Mouse (Mus musculus): ENCODE measurements at regions not wholly inside any gene's neighbourhood (a gene's known extent, or its start where the extent isn't known, plus 50 kb on each side); places are given as distances from the start of the nearest gene placed in this dataset.
"Not testable (repeated sequence)": the region's sequence is repeated elsewhere in the genome, so short reads cannot be mapped to it uniquely, and the experiment has no call there.

DNA sequence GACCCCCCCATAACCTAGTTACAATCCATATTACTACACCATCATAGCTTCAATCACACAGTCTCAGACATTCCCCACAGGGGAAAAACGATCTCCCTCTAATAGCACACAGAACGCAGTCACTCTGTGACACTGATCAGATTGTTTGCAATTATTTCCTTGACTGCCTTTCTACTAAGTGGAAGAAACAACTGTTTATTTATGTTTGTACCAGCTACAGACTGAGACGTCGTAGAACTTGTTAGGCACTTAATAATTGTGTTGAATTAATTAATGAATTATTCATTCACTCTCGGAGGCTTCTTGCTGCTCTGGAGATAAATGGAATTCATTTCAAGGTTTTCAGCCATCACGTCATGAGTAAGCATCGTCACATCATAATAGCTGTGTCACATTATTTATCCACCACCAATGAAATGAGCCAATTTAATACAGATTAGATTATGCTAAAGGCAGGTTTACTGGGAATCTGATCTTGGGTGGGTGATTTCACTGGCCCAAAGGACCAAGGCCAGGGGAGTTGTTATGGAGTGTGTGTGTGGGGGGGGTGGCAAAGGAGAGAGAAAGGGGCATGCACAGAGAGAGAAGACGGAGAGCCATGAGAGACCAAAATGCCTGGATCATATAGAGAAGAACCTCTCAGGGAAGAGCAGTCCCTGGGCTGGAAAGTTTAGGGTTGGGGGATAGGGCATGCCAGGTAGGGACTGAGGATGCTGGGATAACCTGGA lies 355.7 kb upstream of the Zwint start:
- Histone ChIP-seq H3K9ac (ENCODE audit: low read depth, low read length, severe bottlenecking) (no peak overlapping the region), H3K9me3 (ENCODE audit: control insufficient read depth, low read length) (no peaks in the 10 kb centered on the region), H3K4me1 (ENCODE audit: control insufficient read depth, insufficient read depth, low read length) (peaks cover 9% of the 10 kb centered on the region; the same call in 1 of the 2 replicates), H3K27ac (replicated peaks; ENCODE audit: low read depth, low read length) (no peak overlapping the region), H3K4me2 (replicated peaks; ENCODE audit: low read depth, low read length, severe bottlenecking) (no peak overlapping the region), H3K4me3 (replicated peaks; ENCODE audit: low read length) (no peak overlapping the region), H3K27me3 (ENCODE audit: control insufficient read depth, insufficient read depth, low read length) (no peaks in the 10 kb centered on the region), H3K36me3 (ENCODE audit: control insufficient read depth, insufficient read depth, low read length) (no peaks in the 10 kb centered on the region)
- WGBS: 75% methylated on average over 8 of the region's 8 CpGs
- TF ChIP-seq POLR2A (IDR thresholded peaks at IDR 0.05; ENCODE audit: borderline replicate concordance, extremely low read depth, insufficient read depth, insufficient read length): no peak
- ATAC-seq (ENCODE audit: low FRiP score, low read depth): no peak
- DNase-seq (ENCODE audit: low spot score): no peak

DNA sequence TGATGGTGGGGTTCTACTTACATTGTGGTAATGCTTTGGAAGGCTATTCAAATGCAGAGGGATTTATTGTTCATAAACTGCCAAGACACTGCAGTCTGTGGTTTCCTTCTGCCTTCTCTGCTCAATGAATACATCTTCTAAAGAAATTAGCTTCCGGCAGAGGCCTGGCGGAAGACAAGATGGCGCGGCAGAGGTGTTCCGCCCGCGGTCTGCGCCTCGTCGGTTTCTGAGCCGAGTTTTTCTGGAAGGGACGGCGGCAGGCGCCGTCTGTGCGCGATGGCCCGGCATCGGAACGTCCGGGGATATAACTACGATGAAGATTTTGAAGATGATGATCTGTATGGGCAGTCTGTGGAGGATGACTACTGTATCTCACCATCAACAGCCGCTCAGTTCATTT lies 345.6 kb upstream of the Zwint start:
- 93% methylated on average over 22 of the region's 23 CpGs for WGBS
- H3K27me3 ChIP-seq (ENCODE audit: control insufficient read depth, insufficient read depth, low read length); ATAC-seq (ENCODE audit: low FRiP score, low read depth); H3K4me1 ChIP-seq (ENCODE audit: control insufficient read depth, insufficient read depth, low read length); H3K4me2 ChIP-seq (replicated peaks; ENCODE audit: low read depth, low read length, severe bottlenecking); H3K9me3 ChIP-seq (ENCODE audit: control insufficient read depth, low read length); H3K27ac ChIP-seq (replicated peaks; ENCODE audit: low read depth, low read length); H3K4me3 ChIP-seq (replicated peaks; ENCODE audit: low read length); DNase-seq (ENCODE audit: low spot score); H3K36me3 ChIP-seq (ENCODE audit: control insufficient read depth, insufficient read depth, low read length); H3K9ac ChIP-seq (ENCODE audit: low read depth, low read length, severe bottlenecking): not testable (repeated sequence)

DNA sequence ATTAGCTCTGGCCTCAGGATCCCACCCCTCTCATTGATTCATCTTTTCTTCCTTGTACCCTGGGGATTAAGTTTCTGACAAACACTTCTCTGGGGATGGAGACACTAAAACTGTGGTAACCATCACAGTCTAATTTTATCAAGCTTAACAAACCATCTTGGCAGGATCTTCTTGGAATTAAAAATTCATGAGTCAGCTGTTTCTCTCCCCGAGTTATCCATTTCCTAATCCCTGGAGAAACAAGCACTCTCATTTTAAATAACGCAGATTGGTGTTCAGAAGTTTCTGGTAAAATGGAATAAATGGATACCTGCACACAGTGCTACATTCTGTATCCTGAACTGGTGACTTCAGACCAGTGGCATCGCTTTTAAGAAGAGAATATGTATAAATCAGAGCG lies 336.3 kb upstream of the Zwint start:
- ATAC-seq (ENCODE audit: low FRiP score, low read depth): no peak
- H3K4me1 ChIP-seq (ENCODE audit: control insufficient read depth, insufficient read depth, low read length): no peaks in the 10 kb centered on the region
- WGBS: 88% methylated on average over 4 of the region's 4 CpGs
- TF ChIP-seq POLR2A (IDR thresholded peaks at IDR 0.05; ENCODE audit: borderline replicate concordance, extremely low read depth, insufficient read depth, insufficient read length): no peak
- no peak overlapping the region for H3K27ac ChIP-seq (replicated peaks; ENCODE audit: low read depth, low read length)
- no peak overlapping the region for H3K9ac ChIP-seq (ENCODE audit: low read depth, low read length, severe bottlenecking)
- H3K9me3 ChIP-seq (ENCODE audit: control insufficient read depth, low read length): no peaks in the 10 kb centered on the region
- H3K27me3 ChIP-seq (ENCODE audit: control insufficient read depth, insufficient read depth, low read length): no peaks in the 10 kb centered on the region
- DNase-seq (ENCODE audit: low spot score): no peak
- no peak overlapping the region for H3K4me2 ChIP-seq (replicated peaks; ENCODE audit: low read depth, low read length, severe bottlenecking)
- no peaks in the 10 kb centered on the region for H3K36me3 ChIP-seq (ENCODE audit: control insufficient read depth, insufficient read depth, low read length)
- H3K4me3 ChIP-seq (replicated peaks; ENCODE audit: low read length): no peak overlapping the region

DNA sequence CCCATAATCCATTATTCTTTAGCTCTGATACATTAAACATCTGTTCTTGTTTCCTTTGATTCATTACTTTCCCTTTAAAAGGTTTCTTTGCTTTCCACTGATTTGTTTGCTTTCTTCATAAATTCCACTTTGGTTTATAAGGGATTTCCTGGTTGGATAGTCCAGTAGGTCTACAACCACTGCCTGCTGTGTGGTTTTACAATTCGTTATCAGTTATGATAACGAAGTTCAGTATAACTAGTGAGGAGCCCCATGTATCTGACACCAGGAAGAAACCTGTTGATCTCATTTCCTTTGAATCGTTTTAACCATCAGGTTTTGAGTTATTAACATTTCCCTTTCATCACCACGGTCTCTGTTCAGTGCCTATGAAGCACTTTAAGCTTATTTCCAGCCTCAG lies 334.3 kb upstream of the Zwint start:
- no peaks in the 10 kb centered on the region for H3K36me3 ChIP-seq (ENCODE audit: control insufficient read depth, insufficient read depth, low read length)
- H3K4me3 ChIP-seq (replicated peaks; ENCODE audit: low read length): no peak overlapping the region
- ATAC-seq (ENCODE audit: low FRiP score, low read depth): no peak
- H3K9ac ChIP-seq (ENCODE audit: low read depth, low read length, severe bottlenecking): no peak overlapping the region
- H3K27ac ChIP-seq (replicated peaks; ENCODE audit: low read depth, low read length): no peak overlapping the region
- no peaks in the 10 kb centered on the region for H3K4me1 ChIP-seq (ENCODE audit: control insufficient read depth, insufficient read depth, low read length)
- no peaks in the 10 kb centered on the region for H3K27me3 ChIP-seq (ENCODE audit: control insufficient read depth, insufficient read depth, low read length)
- no peak for DNase-seq (ENCODE audit: low spot score)
- no peak overlapping the region for H3K4me2 ChIP-seq (replicated peaks; ENCODE audit: low read depth, low read length, severe bottlenecking)
- 43% methylated on average over 4 of the region's 4 CpGs for WGBS
- TF ChIP-seq POLR2A (IDR thresholded peaks at IDR 0.05; ENCODE audit: borderline replicate concordance, extremely low read depth, insufficient read depth, insufficient read length): no peak
- no peaks in the 10 kb centered on the region for H3K9me3 ChIP-seq (ENCODE audit: control insufficient read depth, low read length)

DNA sequence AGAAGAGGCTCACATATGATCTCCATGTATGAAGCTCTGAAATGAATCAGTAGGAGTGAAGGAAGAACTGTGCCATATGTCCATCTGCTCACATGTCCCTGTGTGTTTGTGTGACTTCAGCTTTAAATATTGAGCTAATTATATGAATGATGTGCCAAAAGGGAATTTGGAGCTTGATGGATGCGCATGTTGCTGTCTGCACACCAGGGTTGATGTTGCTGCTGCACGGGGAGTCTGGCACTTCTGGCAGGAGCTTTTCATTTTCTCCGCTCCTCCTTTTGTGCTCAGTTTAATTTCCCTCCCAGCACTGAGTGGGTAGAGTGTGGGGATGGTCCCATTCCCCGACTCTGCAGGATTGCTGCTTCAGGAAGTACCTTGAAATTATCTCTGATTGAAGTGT lies 328.0 kb upstream of the Zwint start:
- Histone ChIP-seq H3K4me1 (ENCODE audit: control insufficient read depth, insufficient read depth, low read length) (no peaks in the 10 kb centered on the region), H3K27me3 (ENCODE audit: control insufficient read depth, insufficient read depth, low read length) (no peaks in the 10 kb centered on the region), H3K36me3 (ENCODE audit: control insufficient read depth, insufficient read depth, low read length) (no peaks in the 10 kb centered on the region), H3K4me2 (replicated peaks; ENCODE audit: low read depth, low read length, severe bottlenecking) (no peak overlapping the region), H3K4me3 (replicated peaks; ENCODE audit: low read length) (no peak overlapping the region), H3K9ac (ENCODE audit: low read depth, low read length, severe bottlenecking) (no peak overlapping the region), H3K9me3 (ENCODE audit: control insufficient read depth, low read length) (no peaks in the 10 kb centered on the region), H3K27ac (replicated peaks; ENCODE audit: low read depth, low read length) (no peak overlapping the region)
- TF ChIP-seq POLR2A (IDR thresholded peaks at IDR 0.05; ENCODE audit: borderline replicate concordance, extremely low read depth, insufficient read depth, insufficient read length): no peak
- ATAC-seq (ENCODE audit: low FRiP score, low read depth) (no peak), DNase-seq (ENCODE audit: low spot score) (no peak)
- WGBS: 81% methylated on average over 4 of the region's 4 CpGs

DNA sequence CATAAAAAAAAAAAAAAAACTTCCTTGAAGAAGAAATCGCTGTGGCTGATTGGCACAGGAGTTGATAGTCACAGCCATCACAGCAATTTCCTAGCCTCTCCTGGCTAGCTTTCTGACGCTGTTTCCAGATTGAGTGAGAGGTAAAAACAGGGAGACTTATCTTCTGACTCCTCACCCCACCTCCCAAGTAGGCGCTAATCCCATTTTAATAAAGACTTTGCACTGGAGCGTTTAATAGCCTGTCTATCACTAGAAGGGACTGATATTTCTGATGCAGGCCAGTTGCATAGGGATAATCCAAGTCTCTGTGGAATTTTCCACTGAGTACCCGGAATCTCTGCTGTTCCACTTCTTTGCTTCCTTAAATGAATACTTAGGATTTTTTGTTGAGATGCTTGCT lies 307.4 kb upstream of the Zwint start:
- Histone ChIP-seq H3K9ac (ENCODE audit: low read depth, low read length, severe bottlenecking) (no peak overlapping the region), H3K9me3 (ENCODE audit: control insufficient read depth, low read length) (no peaks in the 10 kb centered on the region), H3K4me1 (ENCODE audit: control insufficient read depth, insufficient read depth, low read length) (no peaks in the 10 kb centered on the region), H3K27me3 (ENCODE audit: control insufficient read depth, insufficient read depth, low read length) (no peaks in the 10 kb centered on the region), H3K4me3 (replicated peaks; ENCODE audit: low read length) (no peak overlapping the region), H3K27ac (replicated peaks; ENCODE audit: low read depth, low read length) (no peak overlapping the region), H3K36me3 (ENCODE audit: control insufficient read depth, insufficient read depth, low read length) (no peaks in the 10 kb centered on the region), H3K4me2 (replicated peaks; ENCODE audit: low read depth, low read length, severe bottlenecking) (no peak overlapping the region)
- ATAC-seq (ENCODE audit: low FRiP score, low read depth) (no peak), DNase-seq (ENCODE audit: low spot score) (peak; percentile 6)
- WGBS: 54% methylated on average over 5 of the region's 5 CpGs
- TF ChIP-seq POLR2A (IDR thresholded peaks at IDR 0.05; ENCODE audit: borderline replicate concordance, extremely low read depth, insufficient read depth, insufficient read length): no peak
